In the genomic region with DNA sequence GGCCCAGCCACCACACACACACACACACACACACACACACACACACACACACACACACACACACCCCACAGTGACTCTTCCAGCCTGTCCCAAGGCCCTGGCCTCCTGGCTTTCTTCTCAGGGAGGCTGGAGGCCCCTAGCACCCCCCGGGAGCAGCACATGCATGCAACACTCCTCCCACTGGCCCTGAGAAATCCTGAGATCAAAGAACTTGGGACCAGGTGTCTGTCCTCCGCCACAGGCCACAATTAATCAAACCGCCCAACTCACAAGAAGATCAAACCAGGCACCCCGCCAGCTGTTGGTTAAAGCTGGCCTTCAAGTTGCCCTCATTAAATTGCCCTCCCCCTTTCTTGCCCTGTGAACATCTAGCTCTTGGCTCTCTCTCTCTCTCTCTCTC, we compare ENCODE assay signal across 9 mouse cellular contexts.
DNase-seq lines count a peak whose midpoint lies in the region; ATAC-seq lines count a peak whose summit lies in the region.
"Had no signal": no experiment of that assay in that cellular context is flagged by ENCODE, and none has a peak within 500 bp of the region (broad histone marks: within the 10 kb centered on the region; RNA-seq: fewer than 3 reads in every experiment).

No protein-coding gene starts in this region.

- 0 out of 2 replicates have a peak overlapping the region, but pooled peaks have one; percentile 4 for H3K27ac ChIP-seq in heart, embryonic 10.5 days
- peak overlapping the region; percentile 66; the same call in 1 of the 2 replicates for H3K27ac ChIP-seq in forebrain, embryonic 10.5 days
- no peak overlapping the region for H3K27ac ChIP-seq in neural tube, embryonic 12.5 days
- H3K27ac ChIP-seq: macrophage had no signal

- H3K9ac ChIP-seq in neural tube, embryonic 12.5 days, result no peak overlapping the region

- WGBS in heart, embryonic 10.5 days, result 32% methylated on average over 4 of the region's 4 CpGs
- 11% methylated on average over 4 of the region's 4 CpGs for WGBS in forebrain, embryonic 10.5 days
- WGBS in neural tube, embryonic 12.5 days, result 2% methylated on average over 4 of the region's 4 CpGs

- peaks cover 28% of the 10 kb centered on the region for H3K27me3 ChIP-seq in heart, embryonic 10.5 days (ENCODE audit: insufficient read depth, poor library complexity, severe bottlenecking)
- H3K27me3 ChIP-seq in forebrain, embryonic 10.5 days (ENCODE audit: poor library complexity, severe bottlenecking), result peaks cover 87% of the 10 kb centered on the region
- H3K27me3 ChIP-seq in neural tube, embryonic 12.5 days (replicated peaks), result no peaks in the 10 kb centered on the region

- no peak for DNase-seq in heart, embryonic 10.5 days (ENCODE audit: low spot score)
- no peak for DNase-seq in heart, postnatal 14 days
- peak; percentile 71 for DNase-seq in forebrain, embryonic 10.5 days (ENCODE audit: extremely low spot score, low spot score)
- peak; percentile 79 for DNase-seq in kidney, postnatal 10 days
- DNase-seq in heart, postnatal 10 days, result no peak
- no peak for DNase-seq in frontal cortex, postnatal 25 days (ENCODE audit: low spot score in 2 of 2)
- no peak for DNase-seq in thymus, postnatal 25 days

- peak; percentile 72 for ATAC-seq in neural tube, embryonic 12.5 days (ENCODE audit: low FRiP score, low read depth)

- H3K4me2 ChIP-seq in neural tube, embryonic 12.5 days (replicated peaks), result no peak overlapping the region

- no peaks in the 10 kb centered on the region for H3K36me3 ChIP-seq in heart, embryonic 10.5 days
- H3K36me3 ChIP-seq in forebrain, embryonic 10.5 days (replicated peaks), result no peaks in the 10 kb centered on the region
- no peaks in the 10 kb centered on the region for H3K36me3 ChIP-seq in neural tube, embryonic 12.5 days

- no peaks in the 10 kb centered on the region for H3K9me3 ChIP-seq in heart, embryonic 10.5 days
- H3K9me3 ChIP-seq in forebrain, embryonic 10.5 days, result no peaks in the 10 kb centered on the region
- no peaks in the 10 kb centered on the region for H3K9me3 ChIP-seq in neural tube, embryonic 12.5 days

- no peak overlapping the region for H3K4me3 ChIP-seq in heart, embryonic 10.5 days
- no peak overlapping the region for H3K4me3 ChIP-seq in forebrain, embryonic 10.5 days
- H3K4me3 ChIP-seq in neural tube, embryonic 12.5 days, result no peak overlapping the region

- intact Hi-C loops in heart, postnatal 14 days (cut with DNase I), result loop anchor here (5.0 kb wide), 1 partner anchor 144 kb away; a partner anchor contains a TSS
- intact Hi-C loops in heart, postnatal 10 days (cut with DNase I), result no loop called here

- H3K4me1 ChIP-seq in heart, embryonic 10.5 days, result peaks cover 33% of the 10 kb centered on the region
- H3K4me1 ChIP-seq in forebrain, embryonic 10.5 days, result peaks cover 47% of the 10 kb centered on the region
- peaks cover 25% of the 10 kb centered on the region for H3K4me1 ChIP-seq in neural tube, embryonic 12.5 days

Comparison
In these comparisons a context has a peak if more than half of its experiments do, and no peak if none do; other contexts are left out.
1. DNase-seq: peak in forebrain, embryonic 10.5 days (single experiment) and kidney, postnatal 10 days (single experiment); none in heart, embryonic 10.5 days (single experiment), heart, postnatal 14 days (0 of 2), heart, postnatal 10 days (0 of 2), frontal cortex, postnatal 25 days (0 of 2) and thymus, postnatal 25 days (single experiment).